Mouse (Mus musculus) limb, embryonic 14.5 days (tissue): ENCODE measurements around the gene Olfr957. TPM values are rescaled to one million over a fixed set of nuclear protein-coding genes. Genes with fewer than 3 reads are reported as not detected.

ENCODE experiments used
- ATAC-seq: fragments of 200-750 bp; cut with Nextera tagmentation; 2 replicates; pipeline ENCODE4 v1.8.0; 2017; ENCODE audit warnings: low read depth, moderate number of reproducible peaks, moderate TSS enrichment; ENCODE audit not compliant: low FRiP score
- DNase-seq: peaks from one replicate; pipeline ENCODE4 v3.0.0-alpha.2; 2015; ENCODE audit warnings: low spot score
- H3K27ac ChIP-seq: fragments of 300-500 bp; sonication (generic); replicated peaks from 2 replicates; pipeline ENCODE4 v1.5.1; 2014; ENCODE audit warnings: low read depth, mild to moderate bottlenecking, low read length, moderate library complexity, mixed read lengths
- H3K27me3 ChIP-seq: fragments of 300-500 bp; sonication (generic); 2 replicates; pipeline ENCODE4 v1.6.1; 2014; ENCODE audit warnings: low read length, mixed read lengths; ENCODE audit not compliant: control insufficient read depth, insufficient read depth
- H3K36me3 ChIP-seq: fragments of 300-500 bp; sonication (generic); 2 replicates; pipeline ENCODE4 v1.6.1; 2014; ENCODE audit warnings: mild to moderate bottlenecking, low read length, moderate library complexity, mixed read lengths; ENCODE audit not compliant: control insufficient read depth, insufficient read depth
- H3K4me1 ChIP-seq: fragments of 300-500 bp; sonication (generic); 2 replicates; pipeline ENCODE4 v1.6.1; 2014; ENCODE audit warnings: antibody characterized with exemption, low read length, mixed read lengths; ENCODE audit not compliant: control insufficient read depth, insufficient read depth
- H3K4me2 ChIP-seq: fragments of 300-500 bp; sonication (generic); replicated peaks from 2 replicates; pipeline ENCODE4 v1.6.1; 2014; ENCODE audit warnings: low read depth, mild to moderate bottlenecking, low read length, moderate library complexity; ENCODE audit not compliant: severe bottlenecking
- H3K4me3 ChIP-seq: fragments of 300-500 bp; sonication (generic); replicated peaks from 2 replicates; pipeline ENCODE4 v1.5.1; 2014; ENCODE audit warnings: low read length
- H3K9ac ChIP-seq: fragments of 300-500 bp; sonication (generic); 2 replicates; pipeline ENCODE4 v1.6.1; 2014; ENCODE audit warnings: mild to moderate bottlenecking, low read depth, low read length, moderate library complexity; ENCODE audit not compliant: severe bottlenecking
- H3K9me3 ChIP-seq: fragments of 300-500 bp; sonication (generic); 2 replicates; pipeline ENCODE4 v1.6.1; 2016; ENCODE audit warnings: low read length; ENCODE audit not compliant: control insufficient read depth
- POLR2A ChIP-seq: fragments of 200-500 bp; IDR thresholded peaks from 2 replicates; pipeline ENCODE4 v1.8.0; 2012; ENCODE audit warnings: inconsistent platforms, mild to moderate bottlenecking, moderate library complexity, borderline replicate concordance; ENCODE audit not compliant: insufficient read depth, insufficient read length; ENCODE audit errors: extremely low read depth
- WGBS: fragments of 180-500 bp; shearing (Covaris S2); extraction: QIAGEN DNeasy Blood & Tissue Kit; methylation state at CpG from one replicate; pipeline ENCODE4 v1.1.7; 2014; 5-methylcytosine and 5-hydroxymethylcytosine counted together
- polyA plus RNA-seq, 2 experiments: library from polyadenylated mRNA; depleted of rRNA in 1 of 2; stranded (reverse) in 1 of 2; unstranded in 1 of 2; fragments of >200 nt; fragmentation: Nextera tagmentation in 1 of 2; extraction: Ambion mirVana in 1 of 2; gene quantifications; 2 replicates each; pipeline versions ENCODE4 v1.2.1 to v1.2.3; 2012 to 2014

Gene Olfr957
- polyA plus RNA-seq, 2 experiments, result 0.06 TPM; not detected in 1

DNA sequence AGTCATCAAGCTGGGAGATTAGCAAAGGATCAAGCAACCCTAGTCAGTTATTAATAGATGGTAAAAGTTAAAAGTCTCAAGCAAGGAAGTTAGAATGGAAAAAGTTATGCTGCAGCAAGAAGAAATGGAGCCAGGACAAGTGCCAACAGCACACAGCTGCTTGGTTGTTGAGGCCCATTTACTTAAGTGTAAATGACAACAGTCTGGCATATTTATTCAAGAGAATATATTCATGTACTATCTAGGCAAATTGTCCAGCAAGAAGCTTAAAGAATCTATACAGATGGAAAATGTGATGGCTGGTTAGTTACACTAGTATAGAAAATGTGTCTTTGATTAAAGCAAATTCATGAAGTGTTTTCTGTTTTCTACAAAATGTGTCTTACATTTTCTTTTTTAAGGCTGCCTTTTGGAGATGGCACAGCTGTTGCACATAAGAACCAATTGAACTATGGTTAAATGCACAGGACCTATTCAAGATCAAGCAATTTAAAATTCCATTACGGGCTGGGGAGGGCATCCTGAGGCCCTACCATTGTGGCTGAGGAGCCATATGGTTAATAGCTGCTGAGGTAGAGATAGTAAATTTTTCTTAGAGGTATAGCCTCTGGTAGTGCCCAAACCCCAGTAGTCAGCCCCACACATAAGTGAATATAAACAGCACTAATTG is 8.1 kb upstream of the Olfr957 start:
- DNase-seq, result peak; percentile 43
- Histone ChIP-seq H3K27me3 (no peaks in the 10 kb centered on the region), H3K36me3 (no peaks in the 10 kb centered on the region), H3K9me3 (no peaks in the 10 kb centered on the region), H3K4me3 (no peak overlapping the region), H3K27ac (no peak overlapping the region), H3K4me1 (no peaks in the 10 kb centered on the region), H3K4me2 (no peak overlapping the region), H3K9ac (no peak overlapping the region)
- 69% methylated on average over 1 of the region's 1 CpGs for WGBS
- no peak for TF ChIP-seq POLR2A
- ATAC-seq, result no peak

GRCm38 (mm10) chr9:39518595-39518994 is 3.0 kb upstream of the Olfr957 start:
- Histone ChIP-seq H3K9me3 (no peaks in the 10 kb centered on the region), H3K4me1 (no peaks in the 10 kb centered on the region), H3K36me3 (no peaks in the 10 kb centered on the region), H3K27ac (no peak overlapping the region), H3K9ac (no peak overlapping the region), H3K27me3 (no peaks in the 10 kb centered on the region), H3K4me2 (no peak overlapping the region), H3K4me3 (no peak overlapping the region)
- ATAC-seq, result peak; percentile 53; the same call in 1 of the 2 replicates
- peak; percentile 30 for DNase-seq
- TF ChIP-seq POLR2A, result no peak

GRCm38 (mm10) chr9:39509412-39509811 is 6.2 kb downstream of the Olfr957 start:
- 81% methylated on average over 9 of the region's 9 CpGs for WGBS

DNA sequence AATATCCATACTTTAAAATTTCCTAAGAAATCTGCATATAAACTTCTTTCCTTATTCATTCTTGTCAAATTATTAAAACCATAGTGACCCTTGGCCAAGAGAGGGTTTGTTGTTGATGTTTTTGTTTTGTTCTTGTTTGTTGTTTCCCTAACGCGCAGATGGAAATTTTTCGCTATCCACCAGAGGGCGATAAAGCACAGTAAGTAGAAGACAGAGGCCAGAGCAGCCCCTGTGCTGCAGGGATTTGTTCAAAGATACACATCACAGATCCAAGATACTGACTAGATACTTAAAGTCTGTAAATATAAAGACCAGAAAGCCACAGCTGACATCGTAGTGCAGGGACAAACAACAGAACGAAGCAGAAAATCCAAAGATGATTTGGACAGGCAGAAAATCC is 6.6 kb downstream of the Olfr957 start:
- DNase-seq, result peak; percentile 69
- no peak for TF ChIP-seq POLR2A
- H3K4me1 ChIP-seq, result no peaks in the 10 kb centered on the region
- H3K27me3 ChIP-seq, result no peaks in the 10 kb centered on the region
- no peak overlapping the region for H3K9ac ChIP-seq
- 13% methylated on average over 6 of the region's 6 CpGs for WGBS
- H3K4me3 ChIP-seq, result no peak overlapping the region
- no peak for ATAC-seq
- no peak overlapping the region for H3K4me2 ChIP-seq
- H3K36me3 ChIP-seq, result no peaks in the 10 kb centered on the region
- no peaks in the 10 kb centered on the region for H3K9me3 ChIP-seq
- no peak overlapping the region for H3K27ac ChIP-seq

More at GRCm38 (mm10) chr9:39509412-39509811, 6.2 kb downstream of the Olfr957 start:
- no peak for ATAC-seq
- Histone ChIP-seq H3K9me3 (no peaks in the 10 kb centered on the region), H3K27ac (no peak overlapping the region), H3K9ac (no peak overlapping the region), H3K4me3 (no peak overlapping the region), H3K36me3 (no peaks in the 10 kb centered on the region), H3K4me1 (no peaks in the 10 kb centered on the region), H3K27me3 (no peaks in the 10 kb centered on the region), H3K4me2 (no peak overlapping the region)
- no peak for DNase-seq
- no peak for TF ChIP-seq POLR2A

GRCm38 (mm10) chr9:39493895-39494294 is 21.7 kb downstream of the Olfr957 start, which contains the start of gene Olfr44:
TSS of gene Olfr44 (minus strand) at chr9:39493995.
- WGBS, result 86% methylated on average over 2 of the region's 2 CpGs
- H3K36me3 ChIP-seq, result no peaks in the 10 kb centered on the region
- DNase-seq, result no peak
- no peak within 1 kb of the TSS for H3K27ac ChIP-seq
- no peaks in the 10 kb centered on the region for H3K4me1 ChIP-seq
- no peak within 1 kb of the TSS for H3K9ac ChIP-seq
- no peaks in the 10 kb centered on the region for H3K9me3 ChIP-seq
- no peak within 1 kb of the TSS for H3K4me2 ChIP-seq
- TF ChIP-seq POLR2A, result no peak
- ATAC-seq, result no peak
- no peak within 1 kb of the TSS for H3K4me3 ChIP-seq
- no peaks in the 10 kb centered on the region for H3K27me3 ChIP-seq

- no peak within 1 kb of the TSS for H3K4me3 ChIP-seq
- H3K4me1 ChIP-seq, result no peaks in the 10 kb centered on the region
- no peak for TF ChIP-seq POLR2A
- WGBS, result 45% methylated on average over 1 of the region's 1 CpGs
- H3K9ac ChIP-seq, result no peak within 1 kb of the TSS
- no peak within 1 kb of the TSS for H3K27ac ChIP-seq
- ATAC-seq (no peak), DNase-seq (no peak)
- no peaks in the 10 kb centered on the region for H3K9me3 ChIP-seq
- H3K4me2 ChIP-seq, result no peak within 1 kb of the TSS
- no peaks in the 10 kb centered on the region for H3K27me3 ChIP-seq
- no peaks in the 10 kb centered on the region for H3K36me3 ChIP-seq
These were observed 43.8 kb downstream of the Olfr957 start, which contains the start of gene Olfr955 for GRCm38 (mm10) chr9:39471844-39472243. TSS of gene Olfr955 (minus strand) at chr9:39471944.

Other genes starting within 250 kb of the Olfr957 start
- gene Olfr945, start 239.0 kb downstream of the Olfr957 start, polyA plus RNA-seq (2012; rRNA removed), result not detected in 2 replicates
- not detected in 2 replicates for gene Olfr945, start 239.0 kb downstream of the Olfr957 start, polyA plus RNA-seq (2014; fragmentation: Nextera tagmentation; extraction: Ambion mirVana)
- not detected in 2 replicates for gene Olfr948, start 189.8 kb downstream of the Olfr957 start, polyA plus RNA-seq (2012; rRNA removed)
- not detected in 2 replicates for gene Olfr948, start 189.8 kb downstream of the Olfr957 start, polyA plus RNA-seq (2014; fragmentation: Nextera tagmentation; extraction: Ambion mirVana)
- gene Olfr951, start 128.4 kb downstream of the Olfr957 start, polyA plus RNA-seq (2012; rRNA removed), result not detected in 2 replicates
- gene Olfr951, start 128.4 kb downstream of the Olfr957 start, polyA plus RNA-seq (2014; fragmentation: Nextera tagmentation; extraction: Ambion mirVana), result not detected in 2 replicates
- not detected in 2 replicates for gene Olfr952, start 88.7 kb downstream of the Olfr957 start, polyA plus RNA-seq (2012; rRNA removed)
- gene Olfr952, start 88.7 kb downstream of the Olfr957 start, polyA plus RNA-seq (2014; fragmentation: Nextera tagmentation; extraction: Ambion mirVana), result not detected in 2 replicates
- gene Olfr954, start 59.1 kb downstream of the Olfr957 start, polyA plus RNA-seq (2012; rRNA removed), result not detected in 2 replicates
- gene Olfr954, start 59.1 kb downstream of the Olfr957 start, polyA plus RNA-seq (2014; fragmentation: Nextera tagmentation; extraction: Ambion mirVana), result not detected in 2 replicates
- gene Olfr955, start 43.9 kb downstream of the Olfr957 start, polyA plus RNA-seq (2012; rRNA removed), result not detected in 2 replicates
- gene Olfr955, start 43.9 kb downstream of the Olfr957 start, polyA plus RNA-seq (2014; fragmentation: Nextera tagmentation; extraction: Ambion mirVana), result not detected in 2 replicates
- gene Olfr44, start 21.8 kb downstream of the Olfr957 start, polyA plus RNA-seq (2012; rRNA removed), result not detected in 2 replicates
- not detected in 2 replicates for gene Olfr44, start 21.8 kb downstream of the Olfr957 start, polyA plus RNA-seq (2014; fragmentation: Nextera tagmentation; extraction: Ambion mirVana)
- not detected in 2 replicates for gene Olfr958, start 38.2 kb upstream of the Olfr957 start, polyA plus RNA-seq (2012; rRNA removed)
- not detected in 2 replicates for gene Olfr958, start 38.2 kb upstream of the Olfr957 start, polyA plus RNA-seq (2014; fragmentation: Nextera tagmentation; extraction: Ambion mirVana)
- not detected in 2 replicates for gene Olfr959, start 59.8 kb upstream of the Olfr957 start, polyA plus RNA-seq (2012; rRNA removed)
- gene Olfr959, start 59.8 kb upstream of the Olfr957 start, polyA plus RNA-seq (2014; fragmentation: Nextera tagmentation; extraction: Ambion mirVana), result not detected in 2 replicates
- 66.5 and 75.3 TPM in 2 replicates for gene AW551984, start 88.6 kb upstream of the Olfr957 start, polyA plus RNA-seq (2012; rRNA removed)
- 91.0 and 103 TPM in 2 replicates for gene AW551984, start 88.6 kb upstream of the Olfr957 start, polyA plus RNA-seq (2014; fragmentation: Nextera tagmentation; extraction: Ambion mirVana)
- gene Olfr148, start 94.8 kb upstream of the Olfr957 start, polyA plus RNA-seq (2012; rRNA removed), result not detected in 2 replicates
- gene Olfr148, start 94.8 kb upstream of the Olfr957 start, polyA plus RNA-seq (2014; fragmentation: Nextera tagmentation; extraction: Ambion mirVana), result not detected in 2 replicates
- 0.10 TPM in 1 of 2 replicates, not detected in the other for gene Olfr960, start 105.6 kb upstream of the Olfr957 start, polyA plus RNA-seq (2012; rRNA removed)
- not detected in 2 replicates for gene Olfr960, start 105.6 kb upstream of the Olfr957 start, polyA plus RNA-seq (2014; fragmentation: Nextera tagmentation; extraction: Ambion mirVana)
- gene Olfr961, start 129.3 kb upstream of the Olfr957 start, polyA plus RNA-seq (2012; rRNA removed), result not detected in 2 replicates
- not detected in 2 replicates for gene Olfr961, start 129.3 kb upstream of the Olfr957 start, polyA plus RNA-seq (2014; fragmentation: Nextera tagmentation; extraction: Ambion mirVana)
- gene Olfr963, start 151.4 kb upstream of the Olfr957 start, polyA plus RNA-seq (2012; rRNA removed), result not detected in 2 replicates
- gene Olfr963, start 151.4 kb upstream of the Olfr957 start, polyA plus RNA-seq (2014; fragmentation: Nextera tagmentation; extraction: Ambion mirVana), result not detected in 2 replicates
- not detected in 2 replicates for gene Olfr149, start 191.3 kb upstream of the Olfr957 start, polyA plus RNA-seq (2012; rRNA removed)
- not detected in 2 replicates for gene Olfr149, start 191.3 kb upstream of the Olfr957 start, polyA plus RNA-seq (2014; fragmentation: Nextera tagmentation; extraction: Ambion mirVana)
- not detected in 2 replicates for gene Olfr965, start 195.5 kb upstream of the Olfr957 start, polyA plus RNA-seq (2012; rRNA removed)
- not detected in 2 replicates for gene Olfr965, start 195.5 kb upstream of the Olfr957 start, polyA plus RNA-seq (2014; fragmentation: Nextera tagmentation; extraction: Ambion mirVana)
- gene Olfr150, start 215.2 kb upstream of the Olfr957 start, polyA plus RNA-seq (2012; rRNA removed), result not detected in 2 replicates
- gene Olfr150, start 215.2 kb upstream of the Olfr957 start, polyA plus RNA-seq (2014; fragmentation: Nextera tagmentation; extraction: Ambion mirVana), result not detected in 2 replicates
- gene Olfr967, start 230.4 kb upstream of the Olfr957 start, polyA plus RNA-seq (2012; rRNA removed), result not detected in 2 replicates
- not detected in 2 replicates for gene Olfr967, start 230.4 kb upstream of the Olfr957 start, polyA plus RNA-seq (2014; fragmentation: Nextera tagmentation; extraction: Ambion mirVana)